Mouse (Mus musculus): ENCODE measurements around the gene Frmpd3. TPM values are rescaled to one million over a fixed set of nuclear protein-coding genes. Genes with fewer than 3 reads are reported as not detected.

The Frmpd3 gene
- polyA plus RNA-seq, 1 experiment from 2014 or later: 0.06 TPM

GRCm38 (mm10) chrX:140456279-140456731, 114.2 kb downstream of the Frmpd3 start, which contains the start of gene Prps1:
TSS of gene Prps1 (plus strand) at chrX:140456613.
- Histone ChIP-seq H3K9me3 (replicated peaks) (no peaks in the 10 kb centered on the region), H3K4me2 (peak within 1 kb of the TSS; percentile 68), H3K27me3 (replicated peaks) (no peaks in the 10 kb centered on the region), H3K36me3 (no peaks in the 10 kb centered on the region), H3K27ac (ENCODE audit: poor library complexity, severe bottlenecking) (no peak within 1 kb of the TSS), H3K4me3 (peak within 1 kb of the TSS; percentile 77), H3K4me1 (replicated peaks) (no peaks in the 10 kb centered on the region), H3K9ac (peak within 1 kb of the TSS; percentile 70)
- WGBS: 16% methylated on average over 26 of the region's 26 CpGs
- peak; percentile 91 for ATAC-seq (ENCODE audit: insufficient number of reproducible peaks, low FRiP score)

GRCm38 (mm10) chrX:140456751-140457491, 114.9 kb downstream of the Frmpd3 start:
- Histone ChIP-seq H3K9me3 (replicated peaks) (no peaks in the 10 kb centered on the region), H3K36me3 (no peaks in the 10 kb centered on the region), H3K4me3 (peak overlapping the region; percentile 77), H3K4me1 (replicated peaks) (no peaks in the 10 kb centered on the region), H3K9ac (peak overlapping the region; percentile 70), H3K4me2 (peak overlapping the region; percentile 68), H3K27me3 (replicated peaks) (no peaks in the 10 kb centered on the region), H3K27ac (ENCODE audit: poor library complexity, severe bottlenecking) (no peak overlapping the region)
- WGBS: 13% methylated on average over 39 of the region's 39 CpGs
- ATAC-seq (ENCODE audit: insufficient number of reproducible peaks, low FRiP score): peak; percentile 25; the same call in 1 of the 2 replicates

GRCm38 (mm10) chrX:140457502-140457901, 115.4 kb downstream of the Frmpd3 start:
- H3K9ac ChIP-seq: peak overlapping the region; percentile 70; the same call in 1 of the 2 replicates
- no peaks in the 10 kb centered on the region for H3K4me1 ChIP-seq (replicated peaks)
- H3K36me3 ChIP-seq: no peaks in the 10 kb centered on the region
- peak overlapping the region; percentile 68 for H3K4me2 ChIP-seq
- 18% methylated on average over 12 of the region's 12 CpGs for WGBS
- H3K4me3 ChIP-seq: peak overlapping the region; percentile 77
- no peaks in the 10 kb centered on the region for H3K27me3 ChIP-seq (replicated peaks)
- no peaks in the 10 kb centered on the region for H3K9me3 ChIP-seq (replicated peaks)
- no peak overlapping the region for H3K27ac ChIP-seq (ENCODE audit: poor library complexity, severe bottlenecking)
- no peak for ATAC-seq (ENCODE audit: insufficient number of reproducible peaks, low FRiP score)

DNA sequence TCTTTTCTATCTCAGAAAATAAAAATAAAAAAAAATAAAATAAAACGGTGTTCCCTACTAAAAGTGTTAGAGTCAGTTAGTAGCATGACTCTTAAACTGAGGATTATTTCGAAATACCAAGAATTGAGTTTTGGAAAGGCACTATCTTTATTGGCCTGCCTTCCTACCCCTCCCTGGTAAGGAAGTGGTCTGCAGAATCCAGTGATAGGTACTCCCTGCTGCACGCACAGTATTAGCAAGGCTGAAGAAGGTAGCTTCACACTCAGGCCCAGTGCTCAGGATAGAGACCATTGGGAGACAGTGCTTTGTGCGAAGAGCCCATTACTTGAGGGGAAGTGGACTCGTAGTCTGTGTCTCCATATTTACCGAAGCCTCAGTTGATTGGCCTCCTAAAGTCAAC, 136.2 kb downstream of the Frmpd3 start:
- H3K9me3 ChIP-seq (replicated peaks): no peaks in the 10 kb centered on the region
- ATAC-seq (ENCODE audit: insufficient number of reproducible peaks, low FRiP score): no peak
- H3K36me3 ChIP-seq: peaks cover 14% of the 10 kb centered on the region; the same call in 1 of the 2 replicates
- WGBS: 87% methylated on average over 6 of the region's 6 CpGs
- H3K9ac ChIP-seq: no peak overlapping the region
- no peak overlapping the region for H3K4me2 ChIP-seq
- H3K27ac ChIP-seq (ENCODE audit: poor library complexity, severe bottlenecking): no peak overlapping the region
- no peaks in the 10 kb centered on the region for H3K4me1 ChIP-seq (replicated peaks)
- no peak overlapping the region for H3K4me3 ChIP-seq
- no peaks in the 10 kb centered on the region for H3K27me3 ChIP-seq (replicated peaks)

DNA sequence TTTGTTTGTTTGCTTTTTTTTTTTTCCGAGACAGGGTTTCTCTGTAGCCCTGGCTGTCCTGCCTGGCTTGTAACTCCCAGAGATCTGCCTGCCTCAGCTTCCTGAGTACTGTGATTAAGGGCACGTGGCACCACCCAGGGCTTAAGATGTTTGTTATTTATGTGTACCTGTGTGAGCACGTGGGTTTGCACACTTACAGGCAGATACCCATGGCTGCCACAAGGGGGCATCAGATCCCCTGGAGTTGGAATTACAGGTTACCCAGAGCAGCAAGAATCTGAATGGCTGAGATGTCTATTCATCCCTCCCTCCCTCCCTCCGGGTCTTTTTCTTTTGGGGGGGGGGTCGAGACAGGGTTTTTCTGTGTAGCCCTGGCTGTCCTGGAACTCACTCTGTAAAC, 137.1 kb downstream of the Frmpd3 start:
- no peak overlapping the region for H3K27ac ChIP-seq (ENCODE audit: poor library complexity, severe bottlenecking)
- WGBS: 55% methylated on average over 5 of the region's 5 CpGs
- H3K9me3 ChIP-seq (replicated peaks): no peaks in the 10 kb centered on the region
- no peaks in the 10 kb centered on the region for H3K27me3 ChIP-seq (replicated peaks)
- no peak for ATAC-seq (ENCODE audit: insufficient number of reproducible peaks, low FRiP score)
- no peak overlapping the region for H3K9ac ChIP-seq
- no peaks in the 10 kb centered on the region for H3K4me1 ChIP-seq (replicated peaks)
- H3K4me2 ChIP-seq: no peak overlapping the region
- peaks cover 11% of the 10 kb centered on the region; the same call in 1 of the 2 replicates for H3K36me3 ChIP-seq
- no peak overlapping the region for H3K4me3 ChIP-seq

MicroRNAs encoded within 50 kb of the gene (microRNA counts, 519-probe panel; counts per million panel counts)
- microRNA mmu-miR-3475: not detected

Small RNAs within 50 kb of the gene (microRNA-seq; reads per million reads assigned to microRNA genes)
- gene Mir3475: 10.6 reads per million, percentile 25 among the genes with 10 or more reads in this experiment

Other genes starting within 250 kb of the Frmpd3 start
- 61.7 and 68.5 TPM in 2 replicates for gene Prps1, start 114.3 kb downstream of the Frmpd3 start, polyA plus RNA-seq (2016; fragmentation: Nextera tagmentation; extraction: Ambion mirVana)

Data from heart, embryonic 12.5 days (tissue).